Mouse (Mus musculus) forelimb bud, embryonic 11.5 days (tissue): ENCODE results near the gene Klf11.
"Not testable (repeated sequence)": the region's sequence is repeated elsewhere in the genome, so short reads cannot be mapped to it uniquely, and the experiment has no call there.

Experiments
- DNase-seq: peaks from one replicate; pipeline ENCODE4 v3.0.0-alpha.2; 2012; ENCODE audit warnings: low read depth, low spot score

Klf11 gene

DNA sequence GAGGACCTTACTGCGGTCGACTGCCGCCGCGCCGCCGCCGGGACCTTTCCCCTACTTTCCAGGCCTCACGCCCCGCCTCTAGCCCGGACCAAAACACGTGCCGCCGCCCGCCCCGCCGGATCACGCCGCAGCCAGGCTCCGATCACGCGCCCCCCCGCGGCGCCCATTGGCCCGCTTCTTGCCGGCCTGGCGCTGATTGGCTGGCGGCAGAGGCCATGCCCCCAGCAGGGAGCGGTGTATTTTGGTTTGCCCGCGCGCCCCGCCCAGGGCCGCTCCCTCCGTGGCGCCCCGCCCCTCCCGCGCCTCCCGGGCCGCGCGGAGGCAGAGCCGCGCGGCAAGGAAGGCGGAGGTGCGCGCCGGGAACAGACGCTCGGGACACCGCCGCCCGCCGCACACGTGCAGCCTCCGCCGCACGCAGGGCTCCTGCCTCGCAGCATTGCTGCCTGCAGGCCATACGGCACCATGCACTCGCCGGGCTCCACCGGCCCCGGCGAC lies at the start of gene Klf11:
Klf11 (plus strand) TSS at position 212 of the 495 bp plus-strand sequence.
- DNase-seq, result peak; percentile 93

DNA sequence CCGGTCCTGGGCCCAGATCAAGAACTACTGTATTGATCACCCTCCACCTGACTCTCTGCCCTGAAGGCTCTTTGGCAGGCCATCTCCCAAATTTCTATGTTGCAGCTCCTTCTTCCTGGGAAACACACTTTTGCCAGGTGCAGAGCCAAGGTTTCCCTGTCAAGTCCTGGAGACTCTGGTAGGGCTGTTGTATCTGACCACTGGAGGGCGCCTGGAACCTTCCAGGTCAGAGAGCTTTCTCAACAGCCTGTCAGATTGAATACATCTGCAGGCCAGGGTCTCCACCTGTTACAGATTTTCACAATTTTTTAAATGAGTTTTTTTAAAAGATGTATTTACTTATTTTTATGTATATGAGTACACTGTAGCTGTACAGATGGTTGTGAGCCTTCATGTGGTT lies 47.8 kb upstream of the Klf11 start:
- DNase-seq, result peak; percentile 69

DNA sequence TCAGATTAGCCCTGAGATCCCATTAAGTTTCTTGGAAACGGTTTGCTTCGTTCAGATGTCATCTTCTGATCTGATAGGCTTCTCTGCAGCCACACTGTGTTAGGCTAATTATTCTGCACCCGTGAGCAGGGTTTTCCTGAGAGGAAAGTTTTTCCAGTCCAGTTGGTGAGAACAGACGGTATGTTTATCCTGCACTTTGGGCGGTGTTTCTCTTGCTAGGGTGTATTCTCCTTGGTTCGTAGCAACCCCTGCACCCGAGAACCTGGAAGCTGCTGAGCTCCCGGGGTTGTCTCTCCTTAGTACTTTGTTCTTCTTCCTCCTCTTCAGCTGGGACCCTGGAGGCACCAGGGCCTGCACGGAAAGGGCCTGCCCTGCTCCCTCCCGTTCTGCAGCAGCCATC lies 44.9 kb upstream of the Klf11 start:
- DNase-seq, result no peak

DNA sequence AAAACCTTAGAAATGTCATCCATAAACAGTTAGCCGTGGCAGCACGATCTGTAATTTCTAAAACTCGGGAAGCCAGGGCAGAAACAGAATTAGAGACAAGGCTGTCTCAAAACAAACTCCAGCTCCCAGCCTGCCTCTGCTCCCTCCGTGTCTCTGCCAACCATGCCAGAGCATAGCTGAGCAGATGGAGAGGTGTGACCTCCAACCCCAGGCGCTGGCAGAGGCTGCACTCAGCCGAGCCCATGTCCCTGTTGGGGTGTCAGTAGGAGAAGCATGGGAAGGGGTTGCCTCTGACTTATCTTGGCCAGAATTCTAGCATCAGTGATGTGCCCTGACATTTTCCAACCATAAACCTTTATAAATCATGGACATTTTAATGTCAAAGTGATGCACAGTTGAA lies 38.5 kb upstream of the Klf11 start:
- DNase-seq, result no peak

DNA sequence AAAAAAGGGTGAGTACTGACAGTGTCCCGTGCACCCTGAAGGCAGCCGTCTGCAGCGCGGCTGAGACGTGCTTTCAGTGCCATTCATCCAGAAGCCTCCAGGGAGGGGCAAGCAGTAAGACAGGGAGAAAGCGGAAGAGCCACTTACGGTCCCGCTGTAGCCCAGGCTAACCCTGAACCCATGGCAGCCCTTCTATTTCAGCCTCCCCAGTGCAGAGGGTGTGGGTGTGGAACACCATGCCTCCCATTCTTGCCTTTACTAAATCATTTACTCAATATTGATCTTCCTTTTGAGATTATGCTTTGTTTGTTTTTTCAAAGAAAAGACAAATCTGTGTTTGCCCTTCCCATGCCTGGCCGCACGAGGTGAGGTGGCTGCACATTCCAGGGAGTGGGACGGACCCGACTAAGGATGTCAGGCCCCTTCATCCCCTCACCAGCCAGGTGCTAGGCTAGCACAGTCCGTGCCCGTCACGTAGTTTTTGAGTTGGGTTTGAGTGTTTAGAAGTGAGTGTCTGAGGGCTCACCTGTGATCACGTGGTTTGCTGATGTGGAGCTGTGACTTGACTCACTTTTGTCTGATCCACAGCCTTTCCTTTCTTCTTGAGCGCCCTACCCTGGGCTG lies 36.5 kb upstream of the Klf11 start:
- DNase-seq, result no peak

DNA sequence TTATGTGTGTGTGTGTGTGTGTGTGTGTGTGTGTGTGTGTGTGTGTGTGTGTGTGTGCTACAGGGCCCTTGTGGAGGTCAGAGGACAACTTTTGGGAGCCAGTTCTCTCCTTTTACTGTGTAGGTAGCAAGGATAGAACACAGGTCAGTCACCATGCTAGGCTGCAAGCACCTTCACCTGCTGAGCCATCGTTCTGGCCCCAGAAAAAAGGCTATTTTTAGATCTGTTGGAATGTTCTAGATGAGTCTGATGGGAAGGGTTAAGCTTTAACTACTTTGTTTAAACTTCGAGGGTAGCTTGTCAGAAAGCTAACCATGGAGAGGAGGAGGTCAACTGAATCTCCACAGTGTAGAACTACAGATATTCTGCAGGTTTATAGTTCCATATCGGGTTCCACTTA lies 35.9 kb upstream of the Klf11 start:
- DNase-seq, result no peak

DNA sequence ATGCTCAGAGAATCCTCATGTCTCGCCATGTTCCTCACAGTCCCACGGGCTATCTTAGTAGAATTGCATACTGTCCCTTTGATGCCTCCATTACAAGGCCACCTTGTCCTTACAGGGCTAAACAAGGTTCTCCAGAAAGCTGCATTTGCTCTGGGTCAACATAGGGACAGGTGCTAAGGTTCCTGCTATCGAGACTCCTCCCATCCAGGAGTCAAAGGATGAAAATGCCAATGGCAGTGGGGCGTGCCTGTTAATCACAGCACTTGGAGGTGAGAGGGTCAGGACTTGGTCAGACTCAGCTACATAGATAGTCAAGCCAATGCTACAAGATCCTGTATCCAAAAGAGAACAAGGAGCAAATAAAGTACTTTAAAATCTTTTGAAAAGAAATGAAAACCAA lies 31.6 kb upstream of the Klf11 start:
- no peak for DNase-seq

DNA sequence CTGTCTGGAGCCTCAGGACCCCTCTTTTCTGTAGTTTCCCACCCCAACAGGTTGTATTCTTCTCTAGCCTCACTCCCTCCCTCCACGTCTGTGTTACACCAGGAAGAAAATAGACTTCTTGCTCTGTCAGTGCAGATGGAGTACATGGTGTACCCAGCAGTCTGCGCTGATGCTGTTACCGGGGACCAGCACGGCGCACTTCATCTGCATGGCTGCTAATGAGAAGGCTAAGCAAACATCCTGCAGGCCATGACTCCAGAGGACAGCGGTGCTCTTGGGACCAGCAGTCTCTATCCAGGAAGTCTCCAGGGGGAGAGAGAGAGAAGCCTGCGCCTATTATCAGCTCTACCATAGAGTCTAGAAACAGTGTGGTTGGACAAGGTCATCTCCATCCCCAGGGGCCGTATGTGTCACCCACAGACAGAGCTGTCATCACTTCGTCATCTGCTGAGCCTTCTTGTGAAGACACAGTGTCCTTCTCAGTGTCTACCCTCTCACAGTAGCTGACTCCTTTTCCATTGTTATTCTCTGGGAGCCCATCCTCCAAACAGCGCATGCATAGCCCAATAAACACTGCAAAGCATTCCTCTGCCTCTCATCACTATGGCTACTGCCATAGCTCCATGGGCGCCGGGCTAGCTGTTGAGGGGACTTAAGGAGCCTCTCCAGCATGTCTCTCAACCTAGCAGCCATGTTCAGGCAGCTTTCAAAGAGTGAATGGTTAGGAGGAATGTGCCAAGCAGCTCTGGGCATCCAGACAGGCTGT lies 27.4 kb upstream of the Klf11 start:
- DNase-seq, result no peak

DNA sequence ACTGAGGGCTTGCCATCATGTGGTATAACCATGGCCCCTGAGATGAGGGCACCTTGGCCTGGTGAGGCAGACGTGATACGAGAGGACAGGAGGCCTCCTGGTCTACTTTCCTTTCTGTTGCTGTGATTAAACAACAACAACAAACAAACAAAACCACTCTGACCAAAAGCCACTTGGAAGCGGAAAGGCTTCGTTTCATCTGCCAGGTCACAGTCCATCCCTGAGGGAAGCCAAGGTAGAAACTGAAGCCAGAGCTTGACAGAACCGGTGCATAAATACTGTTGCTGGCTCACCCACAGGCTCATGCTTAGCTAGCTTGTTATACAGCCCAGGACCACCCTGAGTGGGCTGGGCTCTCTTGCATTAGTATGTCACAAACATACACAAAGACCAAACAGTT lies 24.7 kb upstream of the Klf11 start:
- no peak for DNase-seq

DNA sequence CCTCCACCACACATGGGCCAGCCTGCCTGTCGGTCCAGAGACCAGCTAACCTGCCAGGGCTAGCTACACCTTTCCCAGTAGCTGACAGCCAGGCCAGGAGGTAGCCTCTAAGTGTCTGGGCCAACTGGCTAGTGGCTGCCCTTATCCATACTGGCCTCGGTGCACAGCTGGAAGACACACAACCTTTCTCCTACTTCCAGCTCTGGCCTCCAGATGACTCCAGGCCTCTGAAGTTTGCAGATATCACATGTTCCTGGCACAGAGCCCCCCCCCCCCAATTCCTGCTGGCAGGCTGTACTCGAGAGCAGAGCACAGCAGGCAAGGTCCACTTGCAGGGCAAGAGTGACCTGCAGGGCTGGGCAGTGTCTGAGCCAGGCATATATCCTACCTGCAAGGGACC lies 23.9 kb upstream of the Klf11 start:
- DNase-seq, result no peak

DNA sequence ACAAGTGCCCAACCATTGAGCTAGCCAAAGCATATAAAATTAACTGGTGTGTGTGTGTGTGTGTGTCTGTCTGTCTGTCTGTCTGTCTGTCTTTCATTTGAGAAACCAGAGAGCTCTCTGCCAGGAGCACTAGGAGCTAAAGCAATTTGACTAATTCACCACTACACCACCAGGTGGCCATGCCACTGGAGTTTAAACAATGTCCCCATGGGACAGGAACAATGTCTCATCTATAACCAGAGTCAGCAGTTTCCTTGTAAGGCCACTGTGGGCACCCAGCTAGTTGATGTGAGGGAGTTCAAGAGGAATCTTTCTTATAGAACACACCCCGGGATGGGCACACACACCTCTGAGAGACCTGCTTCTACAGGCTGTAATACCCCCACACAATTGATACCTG lies 20.9 kb upstream of the Klf11 start:
- DNase-seq, result peak; percentile 13

DNA sequence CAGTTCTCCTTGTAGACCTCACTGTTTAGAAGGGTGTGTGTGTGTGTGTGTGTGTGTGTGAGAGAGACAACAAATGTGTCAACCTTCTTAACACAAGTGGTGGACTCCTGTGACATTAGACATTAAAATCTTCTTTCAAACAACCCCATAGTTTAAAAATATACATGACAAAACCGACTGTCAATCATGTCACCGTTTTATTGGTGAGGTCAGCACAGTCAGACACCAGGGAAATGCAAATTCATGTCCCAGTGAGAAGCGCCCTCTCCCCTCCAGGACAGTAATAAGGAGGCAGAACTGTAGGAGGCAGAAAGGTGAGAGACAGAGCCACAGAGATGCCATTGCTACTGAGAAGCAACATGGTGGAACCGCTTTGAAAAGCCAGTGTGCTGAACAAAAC lies 18.7 kb upstream of the Klf11 start:
- no peak for DNase-seq

DNA sequence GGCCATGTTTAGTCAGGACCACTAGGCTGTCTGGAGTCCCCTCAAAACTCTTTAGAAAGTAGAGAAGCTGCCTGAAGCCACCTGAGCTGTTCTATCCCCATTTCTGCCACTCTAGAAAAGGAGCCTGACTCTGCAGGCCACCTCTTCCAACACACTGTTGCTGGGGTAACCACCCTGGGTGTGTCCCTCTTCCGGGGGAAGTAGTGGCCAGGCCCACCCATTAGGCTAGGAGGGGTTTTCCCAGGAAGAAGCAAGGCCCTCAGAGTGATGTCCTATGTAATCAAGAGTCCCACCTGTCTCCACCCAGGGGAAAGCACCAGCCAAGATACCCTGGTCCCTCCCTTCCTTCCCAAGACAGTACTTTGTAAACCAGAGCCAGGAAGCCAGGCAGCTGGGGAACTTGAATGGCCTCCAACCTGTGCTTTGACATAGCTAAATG lies 17.3 kb upstream of the Klf11 start:
- DNase-seq, result no peak

DNA sequence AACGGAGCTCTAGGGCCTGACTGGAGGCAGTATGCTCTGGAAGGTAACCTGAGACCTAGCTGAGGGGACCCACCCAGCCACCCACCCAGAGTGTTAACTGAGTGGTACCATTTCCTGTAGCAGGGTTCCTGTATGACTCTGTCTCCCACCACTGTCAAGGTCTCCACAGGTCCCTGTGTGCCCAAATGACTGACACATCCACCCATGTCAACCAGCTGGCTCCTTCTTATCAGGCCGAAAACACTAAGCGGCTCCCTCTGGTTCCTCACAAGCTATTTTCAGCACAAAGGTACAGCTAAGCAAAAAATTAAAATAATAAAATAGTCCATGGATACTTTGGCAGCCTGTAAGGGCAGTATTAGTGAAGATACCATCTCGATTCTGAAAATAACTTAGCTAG lies 16.9 kb upstream of the Klf11 start:
- no peak for DNase-seq

DNA sequence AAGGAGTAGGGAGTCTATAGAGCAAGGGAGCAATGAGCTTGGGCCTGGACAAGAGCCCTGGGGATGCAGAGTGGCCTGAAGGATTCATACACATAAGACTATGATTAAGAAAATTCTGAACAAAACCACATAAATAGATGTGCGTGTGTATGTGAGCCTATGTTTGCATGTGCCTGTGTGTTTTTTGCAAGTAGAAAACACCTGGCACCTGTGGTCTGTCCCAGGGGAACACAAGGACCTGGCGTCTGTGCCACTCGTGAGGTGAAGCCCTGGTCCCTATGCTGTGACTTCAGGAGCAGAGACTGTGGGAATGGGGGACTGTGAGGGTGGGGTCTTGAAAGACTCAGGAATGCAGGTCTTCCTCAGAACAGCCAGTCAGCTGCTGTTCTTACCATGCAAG lies 16.4 kb upstream of the Klf11 start:
- DNase-seq, result no peak

DNA sequence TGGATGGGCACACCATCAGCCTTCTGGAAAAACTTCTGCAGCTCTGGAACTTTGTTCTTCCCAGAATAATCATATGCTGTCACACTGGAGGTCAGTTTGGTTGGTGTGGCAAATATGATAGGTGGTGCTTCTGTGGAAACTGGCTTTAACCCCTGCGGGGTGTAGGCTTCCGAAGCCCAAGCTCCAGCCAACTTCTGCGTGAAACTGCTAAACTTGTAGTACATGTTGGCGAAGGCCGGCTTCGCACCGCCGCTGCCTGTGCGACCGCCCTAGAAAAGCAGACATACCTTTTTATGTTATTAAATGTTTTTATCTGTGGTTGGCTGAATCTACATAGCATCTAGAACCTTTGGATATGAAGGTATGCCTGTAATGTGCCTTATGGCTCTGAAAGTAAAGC lies 12.3 kb upstream of the Klf11 start:
- not testable (repeated sequence) for DNase-seq

DNA sequence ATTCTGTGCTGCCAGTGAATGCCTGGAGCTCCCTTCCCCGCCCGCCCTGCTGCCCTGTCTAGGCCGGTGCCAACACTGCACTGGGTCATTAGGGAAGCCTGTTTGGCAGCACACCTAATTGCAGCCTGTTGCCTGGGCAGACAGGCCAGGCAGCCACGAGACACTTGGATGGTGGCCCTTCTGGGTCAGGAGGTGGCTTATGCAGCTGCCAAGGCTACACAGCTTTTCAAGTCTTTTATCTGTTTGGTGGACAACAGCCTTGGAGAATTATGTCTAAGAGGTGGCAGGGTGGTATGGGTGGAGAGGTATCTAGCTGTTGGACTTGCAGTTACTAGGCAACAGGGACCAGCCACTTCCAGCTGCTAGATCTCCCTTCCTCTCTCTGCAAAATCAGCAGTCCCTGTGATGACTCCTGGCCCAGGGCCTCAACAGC lies 8.7 kb upstream of the Klf11 start:
- no peak for DNase-seq

DNA sequence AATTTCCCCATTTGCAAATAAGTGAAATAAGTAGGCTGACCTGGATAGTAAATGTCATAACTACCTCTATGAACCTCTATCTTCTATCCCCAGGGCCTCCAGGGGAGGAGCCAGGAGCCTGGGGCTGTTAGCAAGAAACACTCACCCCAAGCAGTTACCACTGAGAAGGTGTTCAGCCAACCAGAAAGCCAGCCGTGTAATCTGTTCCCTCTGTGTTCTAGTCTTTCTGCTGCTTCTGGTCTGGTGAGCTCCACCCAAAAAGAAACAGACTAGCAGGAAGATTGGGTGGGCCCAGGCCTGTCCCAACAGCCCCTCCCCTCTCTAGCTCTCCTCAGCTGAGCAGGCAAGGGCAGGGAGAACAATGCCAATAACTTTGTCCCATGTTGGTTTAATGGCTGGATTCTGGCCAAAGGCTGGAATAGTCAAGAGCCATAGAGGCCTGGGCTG lies 6.9 kb upstream of the Klf11 start:
- DNase-seq, result no peak

DNA sequence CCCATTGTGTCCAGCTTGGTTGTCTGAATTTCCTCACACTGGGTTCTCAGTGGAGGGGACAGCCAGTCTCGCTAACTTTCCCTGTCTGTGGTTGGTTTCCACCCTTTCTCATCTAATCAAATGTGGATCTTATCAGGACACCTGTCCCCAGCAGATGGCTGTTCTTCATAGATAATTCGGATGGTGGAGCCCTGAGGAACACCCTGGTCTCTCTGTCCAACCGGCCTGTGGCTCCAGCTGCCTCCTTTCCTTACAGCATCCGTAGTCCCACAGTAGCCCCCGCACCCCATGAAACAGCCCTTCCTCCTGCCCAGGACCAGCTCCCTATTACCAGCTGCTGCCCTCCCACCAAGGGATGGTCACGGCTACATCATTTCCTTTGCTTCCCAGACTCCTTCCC lies 5.2 kb upstream of the Klf11 start:
- no peak for DNase-seq

DNA sequence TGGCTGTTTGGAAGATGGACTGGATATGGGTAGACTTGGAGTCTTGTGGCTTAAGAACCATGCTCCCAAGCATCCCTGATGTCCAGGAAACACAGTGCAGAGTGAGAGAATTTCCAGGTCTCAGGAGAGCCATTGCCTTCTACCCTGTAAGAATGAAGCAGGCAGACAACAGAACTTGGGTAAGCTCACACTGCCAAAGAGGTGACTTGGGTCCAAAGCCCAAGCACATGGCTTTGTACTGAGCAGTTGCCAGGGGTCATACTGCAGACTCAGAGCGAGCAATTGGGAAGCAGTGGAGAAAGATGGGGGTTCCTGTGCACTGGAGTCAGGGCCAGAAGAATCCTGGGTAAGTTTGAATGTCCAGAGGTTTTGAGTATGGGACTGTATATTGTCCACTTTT lies 3.0 kb upstream of the Klf11 start:
- no peak for DNase-seq

DNA sequence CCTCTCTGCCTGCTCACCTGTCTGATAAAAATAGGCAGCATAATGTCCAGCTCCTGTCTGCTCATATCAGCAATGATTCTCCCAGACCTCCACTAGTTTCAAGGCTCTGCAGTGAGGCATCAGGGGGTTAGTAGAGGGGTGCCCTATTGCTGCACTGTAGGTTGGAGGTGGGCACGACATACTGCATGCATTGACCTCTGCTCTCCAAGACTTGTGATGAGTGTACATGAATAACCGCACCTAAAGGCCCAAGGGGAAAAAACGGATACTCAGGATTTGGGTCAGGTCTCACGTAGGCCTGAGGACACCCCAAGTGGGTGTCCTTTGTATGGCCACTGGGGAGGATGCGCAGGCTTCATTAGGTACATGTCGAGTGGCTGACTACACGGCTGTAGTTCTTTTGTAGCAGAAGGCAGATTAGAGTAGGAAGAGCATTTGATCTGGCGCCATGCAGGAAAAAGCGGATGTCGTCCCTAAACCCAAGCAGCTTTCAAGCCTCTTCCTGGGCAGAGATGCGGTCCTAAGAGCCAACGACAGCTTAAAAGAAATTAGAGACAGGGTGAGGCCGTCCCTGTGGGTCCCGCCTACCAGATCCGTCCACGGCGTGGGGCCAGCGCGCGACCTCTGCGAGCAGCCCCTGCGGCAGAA lies 535 bp upstream of the Klf11 start:
- no peak for DNase-seq

DNA sequence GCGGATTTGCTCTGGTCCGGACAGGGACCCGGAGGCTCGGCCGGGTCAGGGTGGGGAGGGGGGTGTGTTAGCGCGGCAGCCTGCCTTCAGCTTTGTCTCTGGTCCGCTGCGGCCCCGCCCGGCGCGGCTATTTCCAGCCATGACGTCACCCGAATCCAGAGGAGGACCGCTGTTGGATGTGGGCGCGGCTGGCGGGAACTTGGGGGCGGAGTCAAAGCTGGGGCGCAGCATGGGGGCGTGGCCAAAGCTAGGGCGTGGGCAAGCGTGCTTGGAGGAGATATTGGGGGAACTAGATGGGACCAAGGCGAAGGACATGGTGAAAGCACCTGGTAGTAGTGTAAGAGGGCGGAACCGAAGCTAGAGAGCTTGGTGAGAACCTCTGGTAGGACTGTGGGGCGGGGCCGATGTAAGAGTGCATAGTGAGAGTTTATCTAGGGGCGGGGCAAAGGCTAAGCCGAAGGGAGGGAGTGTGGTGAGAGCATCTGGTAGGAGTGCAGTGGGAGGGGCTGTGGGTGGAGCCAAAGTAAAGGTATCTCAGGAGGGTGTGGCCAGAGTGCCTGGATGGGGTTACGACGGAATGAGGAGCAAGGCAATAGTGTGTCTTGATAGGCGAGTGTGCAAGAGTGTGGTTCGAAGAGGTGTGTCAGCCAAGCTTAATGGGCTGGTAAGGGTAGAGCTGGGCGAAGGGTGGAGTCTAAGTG lies 718 bp downstream of the Klf11 start:
- peak; percentile 92 for DNase-seq
